Mouse (Mus musculus): Measurements from ENCODE around the gene Mfsd2b. TPM values are rescaled to one million over a fixed set of nuclear protein-coding genes. Genes with fewer than 3 reads are reported as not detected.

Mfsd2b gene
- polyA plus RNA-seq, 1 experiment from 2014 or later = 0.55 TPM

DNA sequence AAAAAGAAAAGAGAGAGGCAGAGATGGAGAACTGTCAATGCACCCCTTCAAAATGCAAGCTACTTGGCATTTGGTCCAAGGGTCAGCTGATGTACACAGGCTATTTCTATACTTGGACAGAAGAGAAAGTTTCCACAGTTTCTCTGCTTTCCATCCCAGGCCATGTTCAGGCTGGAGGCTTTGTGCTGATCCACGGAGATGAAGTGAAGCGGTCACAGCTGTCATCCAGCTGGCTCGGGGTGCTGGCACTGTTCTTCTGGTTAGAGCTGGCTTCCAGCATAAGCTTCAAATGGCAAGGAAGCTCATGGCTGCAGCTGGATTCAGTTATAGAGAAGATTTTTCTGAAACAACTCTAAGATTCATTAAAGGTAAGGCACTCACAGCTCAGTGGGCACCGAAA lies 60.5 kb downstream of the Mfsd2b start:
- Histone ChIP-seq H3K27me3 (replicated peaks; ENCODE audit: control insufficient read depth, insufficient read depth, low read length) (no peaks in the 10 kb centered on the region), H3K4me2 (replicated peaks; ENCODE audit: low read depth) (no peak overlapping the region), H3K4me1 (replicated peaks; ENCODE audit: control insufficient read depth, insufficient read depth, low read length) (peaks cover 8% of the 10 kb centered on the region; the same call in 1 of the 2 replicates), H3K9me3 (ENCODE audit: control insufficient read depth) (no peaks in the 10 kb centered on the region), H3K9ac (ENCODE audit: low read depth, low read length) (no peak overlapping the region), H3K36me3 (ENCODE audit: control insufficient read depth, insufficient read depth) (no peaks in the 10 kb centered on the region), H3K27ac (ENCODE audit: low read depth, low read length) (no peak overlapping the region), H3K4me3 (ENCODE audit: low read depth, low read length) (no peak overlapping the region)
- WGBS = 77% methylated on average over 4 of the region's 4 CpGs
- ATAC-seq = no peak
- TF ChIP-seq CTCF (IDR thresholded peaks at IDR 0.05; ENCODE audit: low read depth) = no peak

Other genes with a start within 250 kb of the Mfsd2b start
- gene Fam228a, start 135.9 kb downstream of the Mfsd2b start, polyA plus RNA-seq (2015; fragmentation: Nextera tagmentation; extraction: Ambion mirVana) = 0.07 TPM in 1 of 2 replicates, not detected in the other
- 0.97 and 1.0 TPM in 2 replicates for gene Pfn4, start 105.3 kb downstream of the Mfsd2b start, polyA plus RNA-seq (2015; fragmentation: Nextera tagmentation; extraction: Ambion mirVana)
- gene Fam228b, start 105.1 kb downstream of the Mfsd2b start, polyA plus RNA-seq (2015; fragmentation: Nextera tagmentation; extraction: Ambion mirVana) = 0.67 and 1.0 TPM in 2 replicates
- gene Sf3b6, start 56.8 kb downstream of the Mfsd2b start, polyA plus RNA-seq (2015; fragmentation: Nextera tagmentation; extraction: Ambion mirVana) = 367 and 375 TPM in 2 replicates
- gene Fkbp1b, start 32.8 kb downstream of the Mfsd2b start, polyA plus RNA-seq (2015; fragmentation: Nextera tagmentation; extraction: Ambion mirVana) = 16.2 and 20.6 TPM in 2 replicates
- 7.3 and 8.7 TPM in 2 replicates for gene Wdcp, start 31.1 kb downstream of the Mfsd2b start, polyA plus RNA-seq (2015; fragmentation: Nextera tagmentation; extraction: Ambion mirVana)
- 45.0 and 49.3 TPM in 2 replicates for gene Ubxn2a, start 33.3 kb upstream of the Mfsd2b start, polyA plus RNA-seq (2015; fragmentation: Nextera tagmentation; extraction: Ambion mirVana)
- 5.5 and 7.6 TPM in 2 replicates for gene Atad2b, start 43.0 kb upstream of the Mfsd2b start, polyA plus RNA-seq (2015; fragmentation: Nextera tagmentation; extraction: Ambion mirVana)

All from intestine, postnatal 0 days (tissue).